Mouse (Mus musculus) megakaryocyte-erythroid progenitor cell, adult 5-6 weeks (primary cell): ENCODE measurements around the gene Pcnt. TPM values are rescaled to one million over a fixed set of nuclear protein-coding genes. Genes with fewer than 3 reads are reported as not detected.

ENCODE experiments used
- ATAC-seq: replicated peaks from 2 replicates; pipeline ENCODE4 v1.8.0; 2016; ENCODE audit warnings: mild to moderate bottlenecking, inconsistent platforms; ENCODE audit not compliant: severe bottlenecking, poor library complexity, low FRiP score, low TSS enrichment
- total RNA-seq, 2 experiments: library from RNA; stranded (forward) in 1 of 2; stranded (reverse) in 1 of 2; fragments of 200-1000, 215-1000 nt in 1 of 2; fragments of >200 nt in 1 of 2; fragmentation: Nextera tagmentation in 1 of 2; gene quantifications; 2 replicates each; pipeline ENCODE4 v1.2.3; 2014 to 2017

Gene Pcnt
- 43.2 and 60.4 TPM in 2 replicates for total RNA-seq (2014; fragmentation: Nextera tagmentation)
- 58.8 and 71.6 TPM in 2 replicates for total RNA-seq (2017)

DNA sequence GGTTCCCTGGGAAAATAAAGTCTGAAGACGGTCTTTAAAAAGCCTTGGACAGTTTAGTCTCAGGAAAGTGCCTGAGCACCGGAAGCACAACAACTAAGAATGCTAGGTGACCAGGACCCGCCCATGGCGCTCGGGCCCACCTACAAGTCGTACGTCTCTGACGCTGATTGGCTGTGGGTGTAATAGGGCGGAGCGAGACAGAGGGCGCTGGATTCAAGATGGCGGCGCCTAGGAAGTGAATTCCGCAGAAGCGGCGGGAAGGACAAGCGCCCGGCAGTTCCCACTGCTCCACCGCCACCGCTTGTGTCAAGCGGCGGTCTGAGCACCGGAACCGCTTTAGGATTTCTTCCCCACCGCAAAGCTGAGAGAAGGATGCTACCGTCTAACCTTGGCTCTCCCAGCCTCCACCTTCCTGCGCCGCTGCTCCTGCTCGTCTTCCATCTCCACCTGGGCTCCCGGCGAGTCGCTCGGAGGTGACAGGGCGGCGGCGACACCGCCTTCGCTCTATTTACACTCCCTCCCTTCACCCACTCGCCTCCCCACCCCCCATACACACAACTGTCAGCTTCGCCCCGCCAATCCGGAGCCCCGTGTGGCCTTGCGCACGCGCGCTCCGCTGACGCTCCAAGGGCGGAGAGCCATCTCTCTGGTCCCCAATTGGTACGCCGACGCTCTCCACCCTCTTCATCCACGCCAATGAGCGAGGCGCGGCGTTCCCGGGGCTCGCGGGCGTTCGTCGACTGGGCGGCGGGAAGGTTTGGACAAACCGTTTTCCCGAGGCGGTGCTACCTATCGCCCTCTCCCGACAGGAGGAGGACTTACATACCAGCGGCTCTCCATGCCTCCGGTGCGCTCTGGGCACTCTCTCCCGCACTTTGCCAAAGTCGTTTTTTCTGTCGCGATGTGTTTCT, at the start of gene Pcnt:
Gene Pcnt, minus strand, starts transcription at position 609 of the 911 bp plus-strand sequence.
- ATAC-seq = peak; percentile 93

DNA sequence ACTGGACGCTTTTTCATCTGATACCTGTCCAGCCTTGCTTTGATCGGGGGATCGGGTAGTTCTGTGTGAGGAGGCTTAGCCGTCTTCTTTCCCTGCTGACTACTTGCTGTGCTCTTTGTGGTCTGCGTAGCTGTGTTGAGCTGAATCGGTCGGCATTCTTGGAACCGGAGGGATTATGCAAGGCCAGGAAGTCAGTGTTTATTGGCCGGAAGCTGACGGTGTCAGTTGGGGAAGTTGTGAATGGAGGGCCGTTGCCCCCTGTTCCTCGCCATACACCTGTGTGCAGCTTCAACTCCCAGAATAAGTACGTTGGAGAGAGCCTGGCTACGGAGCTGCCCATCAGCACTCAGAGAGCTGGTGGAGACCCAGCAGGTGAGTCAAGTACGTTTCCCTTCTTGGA, 46.6 kb upstream of the Pcnt start:
- no peak for ATAC-seq

- ATAC-seq = peak; percentile 62
Observed at GRCm38 (mm10) chr10:76488265-76488664, 45.7 kb upstream of the Pcnt start.

DNA sequence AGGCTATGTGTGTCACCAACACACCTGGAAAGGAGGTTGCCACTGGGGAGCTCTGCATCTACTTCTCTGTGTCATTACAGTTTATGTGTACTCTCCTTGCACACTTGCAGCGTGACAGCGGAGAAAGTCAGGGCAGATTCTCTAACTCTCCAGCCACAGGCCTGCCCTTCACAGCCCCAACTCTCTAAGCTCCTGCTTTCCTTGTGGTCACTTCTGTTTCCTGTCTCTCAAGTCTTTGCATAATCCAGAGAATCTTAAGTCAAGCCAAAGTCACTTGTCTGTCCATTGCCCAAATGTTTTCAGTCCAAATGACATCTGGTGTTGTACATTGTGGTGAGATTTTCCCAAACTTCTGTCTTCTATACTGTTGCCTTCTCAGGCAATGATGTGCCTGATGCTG, 43.7 kb upstream of the Pcnt start:
- no peak for ATAC-seq

DNA sequence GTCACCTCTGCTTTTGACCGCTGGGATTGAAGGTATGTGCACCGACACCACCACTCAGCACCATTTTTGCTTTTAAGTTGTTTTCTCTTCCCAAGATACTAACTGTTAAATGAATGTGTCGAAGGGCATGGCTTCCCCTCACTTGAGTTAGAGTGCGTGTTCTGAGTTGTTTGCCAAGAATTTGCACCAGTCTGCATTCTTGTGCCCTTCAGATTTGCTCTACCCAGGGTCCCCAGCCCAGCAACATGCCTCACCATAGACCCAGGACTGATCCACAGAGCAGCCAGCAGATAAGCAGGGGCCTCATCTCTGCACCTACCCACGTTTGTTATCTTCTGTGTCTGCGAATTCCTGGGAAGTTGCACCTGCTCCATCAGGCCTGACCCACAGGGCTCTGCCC, 38.9 kb upstream of the Pcnt start:
- ATAC-seq = no peak

DNA sequence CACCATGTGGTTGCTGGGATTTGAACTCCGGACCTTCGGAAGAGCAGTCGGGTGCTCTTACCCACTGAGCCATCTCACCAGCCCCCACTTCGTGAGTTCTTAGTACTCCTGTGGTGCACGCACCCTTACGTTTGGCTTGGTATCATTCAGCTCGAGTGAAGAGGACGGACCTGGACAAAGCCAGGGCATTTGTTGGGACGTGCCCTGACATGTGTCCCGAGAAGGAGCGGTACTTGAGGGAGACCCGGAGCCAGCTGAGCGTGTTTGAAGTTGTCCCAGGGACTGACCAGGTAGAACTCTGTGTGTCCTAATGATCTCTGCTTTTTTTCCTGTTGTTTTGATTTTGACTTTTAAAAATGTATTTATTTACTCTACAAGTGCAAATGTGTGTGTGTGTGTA, 38.3 kb upstream of the Pcnt start:
- ATAC-seq = no peak

DNA sequence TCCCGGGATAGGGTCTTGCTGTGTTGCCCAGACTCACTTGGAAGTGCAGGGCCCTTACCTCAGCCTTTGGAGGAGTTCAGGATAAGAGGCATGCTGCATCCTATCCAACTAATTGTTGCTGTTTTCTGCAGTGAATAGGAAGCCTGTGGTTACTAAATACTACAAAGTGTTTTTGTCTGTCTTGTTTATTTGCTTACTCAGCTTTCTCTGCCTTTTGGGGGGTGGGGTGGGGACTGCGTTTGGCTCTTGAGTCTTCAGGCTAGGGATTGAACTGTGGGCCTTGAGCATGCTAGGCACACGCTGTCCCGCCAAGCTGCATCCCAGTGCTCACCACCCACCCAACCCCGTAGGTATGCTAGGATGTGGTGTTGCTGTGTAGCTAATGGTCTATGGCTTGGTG, 31.2 kb upstream of the Pcnt start:
- no peak for ATAC-seq

DNA sequence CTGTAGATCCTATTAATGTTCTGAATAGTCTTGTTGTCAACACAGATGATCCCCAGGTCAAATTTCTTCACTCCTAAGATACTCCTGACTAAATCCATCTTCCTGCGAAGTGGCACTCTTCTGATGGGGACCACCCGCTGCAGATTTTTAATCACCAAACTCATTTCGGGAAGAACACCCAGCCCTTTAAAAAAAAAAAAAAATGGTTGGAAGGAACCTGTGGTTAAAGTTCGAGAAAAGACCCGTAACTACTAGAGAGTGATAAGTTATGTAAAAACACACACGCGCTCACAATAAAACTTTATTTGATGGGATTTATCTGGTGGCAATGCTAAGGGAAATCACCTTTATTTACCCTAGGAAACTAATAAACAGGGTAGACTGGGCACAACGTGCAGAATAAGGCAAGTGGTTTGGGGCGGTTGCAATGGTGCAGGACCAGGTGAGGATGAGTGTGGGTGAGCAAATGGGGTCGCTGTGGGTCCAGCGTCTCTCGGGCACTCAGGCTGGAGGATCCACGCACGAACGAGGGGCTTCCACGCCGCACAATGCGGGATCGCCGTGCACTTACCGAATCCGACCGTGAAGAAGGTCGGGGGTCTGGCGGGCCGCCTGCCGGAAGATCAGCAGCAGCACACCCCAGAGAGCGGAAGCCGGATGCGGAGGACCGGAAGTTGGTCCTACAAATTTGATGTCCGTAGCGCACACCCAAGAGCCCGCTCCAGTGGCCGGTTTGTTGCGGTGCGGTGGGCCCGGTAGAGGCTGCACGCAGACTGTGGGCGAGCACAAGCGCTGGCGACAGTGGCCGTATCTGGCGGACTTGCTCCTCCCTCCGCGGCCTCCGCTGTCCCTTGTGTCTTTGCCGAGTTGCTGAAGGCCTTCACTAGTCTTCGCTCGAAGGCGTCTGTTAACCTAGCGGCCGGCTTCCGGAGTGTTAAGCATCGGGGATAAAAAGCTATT, 25.9 kb upstream of the Pcnt start, which contains the start of the genes Mcm3ap and Ybey:
Gene Mcm3ap, plus strand, starts transcription at position 725 of the 960 bp plus-strand sequence.
Gene Ybey, minus strand, starts transcription at position 912 of the 960 bp plus-strand sequence.
- ATAC-seq = peak; percentile 96

DNA sequence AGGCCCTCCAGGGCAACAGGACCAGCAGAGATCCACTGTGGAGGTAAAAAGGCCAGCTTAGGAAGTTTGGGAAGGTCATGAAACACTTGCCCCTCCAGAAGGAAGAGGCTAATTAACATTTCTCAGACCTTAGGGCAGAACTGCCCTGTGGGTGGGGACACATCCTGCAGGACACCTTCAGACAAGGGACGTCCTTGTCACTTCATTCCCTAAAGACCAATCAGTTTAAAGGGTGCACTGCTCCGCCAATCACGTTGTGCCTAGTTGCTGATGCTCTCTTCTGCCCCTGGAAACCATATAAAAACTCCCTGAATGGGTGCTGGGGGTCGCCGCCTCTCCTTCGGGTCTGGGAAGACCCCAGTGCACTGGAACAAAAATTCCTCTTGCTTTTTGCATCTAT, 20.1 kb upstream of the Pcnt start:
- ATAC-seq = no peak

- no peak for ATAC-seq
Observed at GRCm38 (mm10) chr10:76462312-76462711, 19.7 kb upstream of the Pcnt start.

DNA sequence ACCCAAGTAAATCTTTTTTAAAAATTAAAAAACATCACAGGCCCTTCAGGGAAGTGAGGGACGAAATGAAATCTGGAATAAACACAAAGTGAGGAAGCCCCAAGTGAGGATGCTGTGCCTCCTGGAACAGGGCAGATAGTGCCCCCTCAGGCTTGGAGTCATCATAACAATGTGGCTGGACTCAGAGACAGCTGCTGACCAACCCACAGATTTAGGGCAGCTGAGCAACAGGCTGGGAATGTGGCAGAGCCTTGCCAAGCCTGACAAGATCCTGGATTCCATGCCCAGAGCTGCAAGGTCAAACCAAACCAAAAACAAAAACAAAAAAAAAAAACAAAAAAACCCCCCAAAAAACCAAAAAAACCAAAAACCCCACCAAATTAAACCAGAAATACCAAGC, 18.7 kb upstream of the Pcnt start:
- ATAC-seq = no peak

DNA sequence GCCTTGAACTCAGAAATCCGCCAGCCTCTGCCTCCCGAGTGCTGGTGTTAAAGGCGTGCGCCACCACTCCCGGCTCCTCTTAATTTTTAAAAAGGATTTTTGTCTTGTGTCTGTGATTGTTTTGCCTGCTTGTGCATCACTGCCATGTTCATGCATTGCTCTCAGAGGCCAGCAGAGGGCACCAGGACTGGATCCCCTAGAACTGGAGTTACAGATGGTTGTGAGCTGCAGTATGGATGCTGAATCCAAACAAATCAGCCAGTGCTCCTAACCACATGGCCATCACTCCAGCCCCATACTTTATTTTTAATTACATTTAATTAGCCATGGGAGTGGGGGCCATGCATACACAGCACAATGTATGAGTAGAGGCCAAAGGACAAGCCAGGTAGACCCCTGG, 12.7 kb upstream of the Pcnt start:
- ATAC-seq = peak; percentile 73

DNA sequence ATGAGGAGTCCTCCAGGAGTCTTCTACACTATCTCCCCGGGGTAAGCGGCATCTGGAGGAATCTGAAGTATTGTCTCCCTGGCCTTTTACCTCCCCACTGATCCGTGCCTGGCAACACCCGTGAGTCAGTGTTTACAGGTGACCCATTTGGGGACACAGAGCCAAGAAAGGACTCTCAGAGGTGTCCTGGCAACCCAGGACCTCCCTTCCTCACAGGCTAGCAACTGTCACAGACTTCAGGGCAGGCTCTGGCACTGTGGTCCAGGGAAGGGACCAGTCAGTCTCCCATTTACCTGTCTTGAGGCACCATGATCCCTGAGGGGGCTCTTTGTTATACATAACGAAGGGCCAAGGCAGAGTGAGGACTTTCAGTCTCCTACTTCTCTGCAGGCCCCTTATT, 6.3 kb upstream of the Pcnt start, which contains the start of gene 2610028H24Rik:
Gene 2610028H24Rik, plus strand, starts transcription at position 231 of the 400 bp plus-strand sequence.
- no peak for ATAC-seq

GRCm38 (mm10) chr10:76447406-76448229, 5.0 kb upstream of the Pcnt start:
- ATAC-seq = no peak

GRCm38 (mm10) chr10:76445996-76446681, 3.6 kb upstream of the Pcnt start:
- no peak for ATAC-seq

GRCm38 (mm10) chr10:76440281-76440680, 2.3 kb downstream of the Pcnt start, which contains the start of gene AC141477.1:
TSS of gene AC141477.1 (minus strand) at chr10:76440444.
- no peak for ATAC-seq

DNA sequence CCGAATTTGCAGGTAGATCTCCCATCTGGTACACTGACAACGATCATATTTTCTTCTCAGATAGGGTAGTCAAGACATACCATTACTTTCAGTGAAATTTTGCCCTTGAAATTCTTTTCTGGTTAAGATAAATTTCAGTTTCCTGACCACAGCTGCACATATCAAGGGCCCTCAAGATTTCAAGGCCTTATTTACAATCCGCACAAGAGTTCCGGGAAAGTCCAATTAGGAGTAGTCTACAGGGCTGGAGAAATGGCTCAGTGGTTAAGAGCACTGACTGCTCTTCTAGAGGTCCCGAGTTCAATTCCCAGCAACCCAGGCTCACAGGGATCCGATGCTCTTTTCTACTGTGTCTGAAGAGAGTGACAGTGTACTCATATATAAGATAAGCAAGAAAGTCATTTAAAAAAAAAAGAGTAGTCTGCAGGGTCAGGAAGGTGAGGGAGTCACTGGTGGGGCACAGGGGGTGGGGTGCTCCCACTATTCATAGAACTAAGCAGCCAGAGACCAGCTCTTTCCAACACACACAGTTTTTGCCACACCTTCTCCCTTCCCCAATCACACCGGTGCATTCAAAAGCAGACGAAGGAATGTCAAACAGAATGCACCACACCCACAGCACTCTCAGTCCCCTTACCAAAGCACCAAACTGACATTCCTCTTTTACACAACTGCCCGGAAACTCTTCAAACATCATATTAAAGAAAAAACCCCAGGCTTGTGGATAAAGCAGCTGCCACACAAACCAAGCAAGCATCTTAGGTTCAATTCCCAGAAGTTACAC, 3.3 kb downstream of the Pcnt start:
- no peak for ATAC-seq

- no peak for ATAC-seq
Observed at GRCm38 (mm10) chr10:76433925-76434324, 8.7 kb downstream of the Pcnt start.
